Mouse (Mus musculus) splenic B cell, adult 2 months (primary cell): ENCODE measurements at regions not wholly inside any gene's neighbourhood (a gene's known extent, or its start where the extent isn't known, plus 50 kb on each side); places are given as distances from the start of the nearest gene placed in this dataset.

Experiments used
- DNase-seq: peaks from one replicate; pipeline ENCODE4 v3.0.0-alpha.2; 2011; ENCODE audit warnings: low read depth, low spot score
- H3K27me3 ChIP-seq: 2 replicates; pipeline ENCODE4 v1.6.1; 2012; ENCODE audit warnings: mild to moderate bottlenecking, low read length, moderate library complexity, mixed read lengths; ENCODE audit not compliant: control insufficient read depth, poor library complexity, insufficient read depth, severe bottlenecking
- H3K36me3 ChIP-seq: 2 replicates; pipeline ENCODE4 v1.6.1; 2012; ENCODE audit warnings: mild to moderate bottlenecking, low read length, moderate library complexity, mixed read lengths; ENCODE audit not compliant: control insufficient read depth, poor library complexity, insufficient read depth, severe bottlenecking

DNA sequence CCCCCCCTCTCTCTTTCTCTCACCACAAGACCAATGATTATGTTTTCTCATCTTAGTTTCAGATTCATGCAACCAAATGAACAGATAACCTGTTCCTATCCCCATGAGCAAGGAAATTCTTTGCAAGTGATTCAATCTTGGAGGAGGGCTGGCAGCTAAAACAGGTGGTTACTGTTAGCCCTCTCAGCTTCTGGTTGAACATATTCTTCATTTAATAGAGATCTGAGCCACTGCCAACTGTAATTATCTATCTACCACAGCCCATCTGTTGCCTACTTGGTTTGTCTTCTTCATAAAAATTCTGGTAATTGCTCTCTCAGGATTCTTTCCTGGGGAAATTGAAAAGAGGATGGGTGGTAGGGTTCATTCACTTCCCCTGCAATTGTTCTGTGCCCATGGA, 204.4 kb upstream of the Zfp352 start:
- no peak for DNase-seq
- Histone ChIP-seq H3K36me3 (no peaks in the 10 kb centered on the region), H3K27me3 (no peaks in the 10 kb centered on the region)
